Mouse (Mus musculus): Measurements from ENCODE around the gene Ripor3.

The Ripor3 gene

DNA sequence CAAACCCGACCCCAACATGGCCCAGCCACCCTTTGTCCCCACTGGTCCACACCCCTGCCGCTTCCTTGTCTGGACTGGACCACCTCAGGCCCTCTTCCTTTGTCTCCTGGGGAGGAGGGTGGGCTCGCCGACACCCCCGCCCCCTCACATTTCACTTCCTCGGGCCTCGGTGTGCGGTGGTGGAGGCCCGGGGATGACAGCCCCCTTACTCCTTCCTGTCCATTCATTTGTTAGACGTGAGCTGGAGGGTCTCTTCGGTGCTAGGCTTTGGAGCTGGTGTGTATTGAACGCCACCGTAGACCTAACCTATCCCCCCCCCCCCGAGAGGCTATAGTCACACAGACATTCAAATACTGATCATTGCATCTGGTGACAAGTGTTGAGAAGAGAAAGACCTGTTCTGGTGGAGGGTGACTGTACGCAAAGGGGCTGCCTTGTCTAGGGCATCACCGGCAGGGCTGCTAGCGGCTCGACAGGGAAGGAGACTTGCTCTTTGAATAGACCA lies 77.6 kb downstream of the Ripor3 start:
- no peak for DNase-seq (ENCODE audit: low read depth)

DNA sequence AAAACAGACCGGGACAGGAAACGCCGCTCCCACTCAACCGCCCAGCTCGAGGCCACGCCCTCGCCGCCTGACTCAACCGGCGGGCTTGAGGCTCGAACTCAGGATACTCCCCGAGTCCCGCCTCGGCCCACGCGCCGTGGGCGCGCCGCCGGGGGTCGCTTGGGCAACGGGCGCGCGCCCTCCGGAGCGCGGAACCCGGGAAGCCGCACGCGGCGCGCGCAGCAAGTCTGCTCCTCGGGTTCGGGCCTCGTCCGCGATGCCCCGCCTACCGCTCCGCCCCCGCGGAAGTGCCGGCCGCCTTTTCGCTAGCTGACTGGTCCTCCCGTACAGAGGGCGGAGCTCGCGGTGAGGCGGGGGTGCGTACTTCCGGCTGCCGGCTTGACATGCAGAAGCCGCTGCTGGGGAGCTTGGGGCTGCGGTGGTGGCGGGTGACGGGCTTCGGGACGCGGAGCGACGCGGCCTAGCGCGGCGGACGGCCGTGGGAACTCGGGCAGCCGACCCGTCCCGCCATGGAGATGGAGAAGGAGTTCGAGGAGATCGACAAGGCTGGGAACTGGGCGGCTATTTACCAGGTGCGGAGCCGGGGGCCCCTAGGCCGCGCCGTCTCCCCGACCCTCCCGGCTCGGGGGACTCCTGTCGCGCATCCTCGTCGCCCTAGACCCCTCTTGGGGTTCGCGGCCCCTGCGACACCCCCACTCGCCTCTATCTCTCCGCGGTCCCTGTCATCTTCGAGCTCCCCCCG lies 78.3 kb downstream of the Ripor3 start, which contains the start of gene Ptpn1:
Ptpn1 (plus strand) TSS at position 73 of the 742 bp plus-strand sequence.
- peak; percentile 96 for DNase-seq (ENCODE audit: low read depth)

DNA sequence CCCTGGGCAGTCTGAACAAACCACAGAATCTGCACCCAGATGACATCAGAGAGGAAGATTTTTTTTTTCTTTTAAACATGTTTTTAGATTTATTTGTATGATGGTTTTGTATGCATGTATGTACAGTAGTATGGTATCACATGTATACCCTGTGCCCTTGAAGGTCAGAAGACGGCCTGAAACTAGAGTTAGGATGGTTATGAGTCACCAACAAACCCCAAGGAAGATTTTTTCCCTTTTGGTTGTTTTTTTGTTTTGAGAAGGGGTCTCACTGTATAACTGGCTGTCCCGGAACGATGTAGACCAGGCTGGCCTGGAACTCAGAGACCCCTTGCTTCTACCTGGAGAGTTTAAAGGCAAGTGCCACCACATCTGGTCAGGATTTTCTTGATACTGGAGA lies 79.4 kb downstream of the Ripor3 start:
- no peak for DNase-seq (ENCODE audit: low read depth)

Measured in 416B (cell line).